Mouse (Mus musculus): Measurements from ENCODE around the gene Slc12a3. TPM values are rescaled to one million over a fixed set of nuclear protein-coding genes. Genes with fewer than 3 reads are reported as not detected.

Gene Slc12a3
- polyA plus RNA-seq, 1 experiment from 2014 or later = 0.08 TPM

DNA sequence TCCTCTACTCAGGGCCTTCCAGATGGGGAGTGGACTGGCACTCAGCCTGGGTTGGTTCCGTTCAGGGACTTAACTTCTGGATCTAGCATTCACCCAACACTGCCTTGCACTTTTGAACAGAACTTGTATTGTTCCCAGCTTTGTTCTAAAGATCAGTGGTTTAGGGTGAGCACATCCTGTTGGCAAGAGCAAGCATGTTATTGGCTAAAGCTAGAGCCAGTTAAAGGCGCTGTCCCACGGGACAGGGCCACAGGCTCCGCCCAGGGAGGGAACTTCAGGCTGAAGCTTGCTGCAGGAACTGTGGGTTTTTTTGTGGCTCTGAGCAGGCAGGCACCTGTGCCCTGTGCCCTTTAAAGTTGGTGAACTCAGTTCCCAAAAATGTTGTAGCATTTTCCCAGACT lies 34.3 kb downstream of the Slc12a3 start:
- peak; percentile 75 for ATAC-seq (ENCODE audit: low read depth)
- H3K4me2 ChIP-seq (ENCODE audit: low read depth, low read length) = no peak overlapping the region
- no peaks in the 10 kb centered on the region for H3K9me3 ChIP-seq (ENCODE audit: control insufficient read depth, low read length)
- H3K36me3 ChIP-seq (ENCODE audit: control insufficient read depth, insufficient read depth, low read length) = no peaks in the 10 kb centered on the region
- H3K9ac ChIP-seq (ENCODE audit: low read length) = no peak overlapping the region
- no peaks in the 10 kb centered on the region for H3K27me3 ChIP-seq (ENCODE audit: control insufficient read depth, insufficient read depth, low read depth, low read length)
- peak overlapping the region; percentile 33 for H3K27ac ChIP-seq (ENCODE audit: low read length)
- 36% methylated on average over 4 of the region's 4 CpGs for WGBS
- H3K4me3 ChIP-seq (ENCODE audit: low read length) = no peak overlapping the region
- H3K4me1 ChIP-seq (replicated peaks; ENCODE audit: control insufficient read depth, insufficient read depth, low read length) = peaks cover 31% of the 10 kb centered on the region

DNA sequence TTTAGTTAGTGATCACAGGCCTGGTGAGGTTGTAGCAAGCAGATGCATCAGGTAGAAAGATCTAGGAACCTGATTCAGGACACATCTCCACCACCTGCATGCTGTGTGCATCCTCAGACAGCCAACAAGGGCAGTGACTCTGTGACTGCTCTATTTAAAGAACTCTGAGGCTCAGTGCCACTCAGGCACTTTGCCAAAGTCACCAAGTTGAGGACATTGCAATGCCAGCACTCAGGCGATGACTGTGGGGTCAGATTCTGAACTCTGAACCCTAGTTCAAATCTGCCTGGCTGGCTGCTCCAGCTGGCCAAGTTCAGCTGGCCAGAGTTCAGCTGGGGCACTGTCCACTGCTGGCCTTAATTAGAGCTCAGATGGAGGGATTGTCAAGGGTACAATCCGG lies 34.9 kb downstream of the Slc12a3 start:
- H3K4me2 ChIP-seq (ENCODE audit: low read depth, low read length) = no peak overlapping the region
- no peak for ATAC-seq (ENCODE audit: low read depth)
- H3K9ac ChIP-seq (ENCODE audit: low read length) = no peak overlapping the region
- H3K4me1 ChIP-seq (replicated peaks; ENCODE audit: control insufficient read depth, insufficient read depth, low read length) = peaks cover 24% of the 10 kb centered on the region
- no peaks in the 10 kb centered on the region for H3K36me3 ChIP-seq (ENCODE audit: control insufficient read depth, insufficient read depth, low read length)
- no peak overlapping the region for H3K4me3 ChIP-seq (ENCODE audit: low read length)
- no peaks in the 10 kb centered on the region for H3K9me3 ChIP-seq (ENCODE audit: control insufficient read depth, low read length)
- no peak overlapping the region; the same call in 1 of the 2 replicates for H3K27ac ChIP-seq (ENCODE audit: low read length)
- H3K27me3 ChIP-seq (ENCODE audit: control insufficient read depth, insufficient read depth, low read depth, low read length) = no peaks in the 10 kb centered on the region
- WGBS = 66% methylated on average over 2 of the region's 2 CpGs

DNA sequence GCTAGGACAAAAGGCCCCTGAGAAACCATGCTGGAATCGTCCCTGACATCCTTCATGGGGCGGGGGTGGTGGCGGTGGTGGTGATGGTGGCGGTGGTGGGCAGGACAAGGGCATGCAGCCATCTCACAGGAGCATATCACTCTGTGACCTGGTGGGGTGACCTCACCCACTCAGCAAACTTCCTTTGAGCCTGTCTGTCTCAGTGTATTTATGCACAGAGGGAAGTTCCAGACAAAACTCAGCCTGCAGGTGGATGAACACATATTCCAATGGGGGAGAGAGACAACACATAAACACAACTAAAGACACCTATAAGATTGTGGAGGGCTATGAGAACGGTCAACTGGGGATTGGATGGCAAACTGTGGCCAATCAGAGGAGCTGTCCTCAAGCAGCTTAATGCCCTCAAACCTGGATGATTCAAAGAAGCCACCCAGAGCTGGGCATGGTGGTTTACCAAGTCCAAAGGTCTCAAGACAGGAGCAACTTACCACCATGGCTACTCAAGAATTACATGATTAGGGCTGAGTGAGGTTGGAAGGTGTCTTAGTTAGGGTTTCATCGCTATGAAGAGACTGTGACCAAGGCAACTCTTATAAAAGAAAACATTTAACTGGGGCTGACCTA lies 35.8 kb downstream of the Slc12a3 start:
- H3K27ac ChIP-seq (ENCODE audit: low read length) = no peak overlapping the region
- ATAC-seq (ENCODE audit: low read depth) = no peak
- WGBS = 77% methylated on average over 6 of the region's 6 CpGs
- H3K9me3 ChIP-seq (ENCODE audit: control insufficient read depth, low read length) = no peaks in the 10 kb centered on the region
- no peak overlapping the region for H3K4me2 ChIP-seq (ENCODE audit: low read depth, low read length)
- no peaks in the 10 kb centered on the region for H3K27me3 ChIP-seq (ENCODE audit: control insufficient read depth, insufficient read depth, low read depth, low read length)
- no peak overlapping the region for H3K4me3 ChIP-seq (ENCODE audit: low read length)
- H3K9ac ChIP-seq (ENCODE audit: low read length) = no peak overlapping the region
- peaks cover 21% of the 10 kb centered on the region for H3K4me1 ChIP-seq (replicated peaks; ENCODE audit: control insufficient read depth, insufficient read depth, low read length)
- no peaks in the 10 kb centered on the region for H3K36me3 ChIP-seq (ENCODE audit: control insufficient read depth, insufficient read depth, low read length)

DNA sequence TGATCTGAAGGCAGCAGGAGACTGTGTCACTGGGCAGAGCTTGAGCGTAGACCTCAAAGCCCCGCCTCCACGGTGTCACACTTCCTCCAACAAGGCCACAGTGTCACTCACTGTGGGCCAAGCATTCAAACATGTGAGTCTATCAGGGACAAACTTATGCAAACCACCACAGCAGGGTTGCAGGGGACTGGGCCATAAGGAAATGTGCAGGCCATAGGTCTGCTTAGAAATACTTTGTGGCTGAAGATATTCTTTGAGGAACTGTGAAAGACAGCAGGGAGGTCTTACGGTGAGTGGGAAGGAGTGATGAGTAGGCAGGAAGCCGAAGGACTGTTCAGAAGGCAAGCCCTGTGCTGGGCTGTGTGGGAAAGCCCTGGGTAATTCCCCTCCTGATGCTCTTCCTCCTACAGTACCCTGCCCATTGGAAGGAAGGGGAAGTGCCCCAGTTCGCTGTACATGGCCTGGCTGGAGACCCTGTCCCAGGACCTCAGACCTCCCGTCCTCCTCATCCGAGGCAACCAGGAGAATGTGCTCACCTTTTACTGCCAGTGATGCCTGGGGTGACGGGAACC lies 36.5 kb downstream of the Slc12a3 start:
- Histone ChIP-seq H3K4me2 (ENCODE audit: low read depth, low read length) (no peak overlapping the region), H3K36me3 (ENCODE audit: control insufficient read depth, insufficient read depth, low read length) (no peaks in the 10 kb centered on the region), H3K4me1 (replicated peaks; ENCODE audit: control insufficient read depth, insufficient read depth, low read length) (peaks cover 21% of the 10 kb centered on the region), H3K27ac (ENCODE audit: low read length) (no peak overlapping the region), H3K9ac (ENCODE audit: low read length) (no peak overlapping the region), H3K9me3 (ENCODE audit: control insufficient read depth, low read length) (no peaks in the 10 kb centered on the region), H3K27me3 (ENCODE audit: control insufficient read depth, insufficient read depth, low read depth, low read length) (no peaks in the 10 kb centered on the region), H3K4me3 (ENCODE audit: low read length) (no peak overlapping the region)
- WGBS = 77% methylated on average over 9 of the region's 9 CpGs
- ATAC-seq (ENCODE audit: low read depth) = no peak

DNA sequence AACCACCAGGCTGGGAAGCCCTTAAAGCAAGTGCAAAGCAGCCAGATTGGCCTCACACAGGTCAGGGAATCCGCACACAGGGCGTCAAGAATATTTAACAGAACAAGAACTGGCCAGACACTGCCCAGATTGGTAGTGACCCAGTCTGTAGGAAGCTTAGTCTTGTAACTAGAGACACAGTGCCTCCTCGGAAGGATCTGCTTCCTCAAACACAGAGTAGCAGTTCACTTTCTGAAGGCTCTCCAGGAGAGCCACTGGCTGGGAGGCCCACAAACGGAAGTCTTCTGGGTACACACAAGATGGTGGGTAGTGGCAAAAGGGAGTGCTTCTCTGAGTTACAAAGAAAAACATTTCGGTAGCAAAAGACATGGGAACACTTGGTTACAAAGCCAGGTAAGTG lies 41.8 kb downstream of the Slc12a3 start:
- no peak overlapping the region for H3K27ac ChIP-seq (ENCODE audit: low read length)
- ATAC-seq (ENCODE audit: low read depth) = no peak
- no peaks in the 10 kb centered on the region for H3K9me3 ChIP-seq (ENCODE audit: control insufficient read depth, low read length)
- H3K36me3 ChIP-seq (ENCODE audit: control insufficient read depth, insufficient read depth, low read length) = no peaks in the 10 kb centered on the region
- H3K4me1 ChIP-seq (replicated peaks; ENCODE audit: control insufficient read depth, insufficient read depth, low read length) = peaks cover 4% of the 10 kb centered on the region
- no peaks in the 10 kb centered on the region; the same call in none of the 2 replicates for H3K27me3 ChIP-seq (ENCODE audit: control insufficient read depth, insufficient read depth, low read depth, low read length)
- no peak overlapping the region for H3K9ac ChIP-seq (ENCODE audit: low read length)
- H3K4me2 ChIP-seq (ENCODE audit: low read depth, low read length) = no peak overlapping the region
- H3K4me3 ChIP-seq (ENCODE audit: low read length) = no peak overlapping the region
- 69% methylated on average over 5 of the region's 5 CpGs for WGBS

DNA sequence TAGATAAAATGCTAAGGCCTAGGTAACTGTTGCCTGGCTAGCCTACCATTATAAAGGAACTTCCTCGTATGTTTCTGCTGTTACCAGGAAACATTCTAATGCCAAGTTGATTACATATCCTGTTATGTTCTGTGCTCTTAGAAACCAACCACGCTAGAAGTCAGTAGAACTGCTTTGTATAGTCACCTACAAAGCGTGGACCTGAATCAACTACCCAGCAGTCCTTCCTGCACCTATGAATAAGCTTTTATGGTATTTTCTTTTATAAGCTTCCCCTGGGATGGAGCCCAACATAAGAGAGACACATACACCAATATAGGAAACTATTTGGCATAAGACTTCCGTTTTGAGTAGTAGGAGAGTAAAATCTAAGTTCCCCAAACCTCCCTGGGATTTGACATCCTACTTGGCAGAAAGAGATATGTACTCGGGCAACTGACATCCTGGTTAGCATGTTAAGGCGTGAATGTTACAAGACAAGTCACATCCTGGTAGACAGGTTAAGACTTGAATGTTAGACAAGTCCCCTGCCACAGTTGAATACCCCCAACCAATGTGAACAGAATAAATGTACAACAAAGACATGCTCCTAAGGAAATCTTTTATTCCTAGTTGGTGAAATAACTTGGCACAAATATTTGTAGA lies 44.1 kb downstream of the Slc12a3 start:
- Histone ChIP-seq H3K9ac (ENCODE audit: low read length) (no peak overlapping the region), H3K4me2 (ENCODE audit: low read depth, low read length) (no peak overlapping the region), H3K36me3 (ENCODE audit: control insufficient read depth, insufficient read depth, low read length) (no peaks in the 10 kb centered on the region), H3K27ac (ENCODE audit: low read length) (no peak overlapping the region), H3K4me1 (replicated peaks; ENCODE audit: control insufficient read depth, insufficient read depth, low read length) (peaks cover 9% of the 10 kb centered on the region), H3K9me3 (ENCODE audit: control insufficient read depth, low read length) (no peaks in the 10 kb centered on the region), H3K4me3 (ENCODE audit: low read length) (no peak overlapping the region), H3K27me3 (ENCODE audit: control insufficient read depth, insufficient read depth, low read depth, low read length) (no peaks in the 10 kb centered on the region; the same call in none of the 2 replicates)
- WGBS = 75% methylated on average over 6 of the region's 6 CpGs
- ATAC-seq (ENCODE audit: low read depth) = no peak

DNA sequence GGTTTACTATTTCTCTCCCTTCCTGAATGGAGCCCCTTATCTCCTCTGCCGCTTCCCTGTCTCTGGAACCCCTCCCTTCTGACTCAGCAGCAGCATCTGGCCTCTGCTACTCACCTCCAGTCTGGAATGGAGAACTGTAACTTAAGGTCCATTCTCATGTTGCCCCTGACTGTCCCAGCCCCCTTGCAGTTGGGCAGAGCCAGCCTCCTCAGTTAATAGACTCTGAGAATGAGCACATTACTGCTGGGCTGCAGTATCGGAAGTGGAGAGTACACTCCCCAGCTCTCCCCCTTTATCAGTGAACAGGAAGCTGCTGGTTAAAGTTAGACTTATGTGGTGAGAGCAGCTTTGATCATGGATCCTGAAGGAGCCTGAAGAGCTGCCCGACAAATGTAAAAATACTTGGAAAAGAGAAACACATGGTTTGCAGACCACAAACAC lies 46.6 kb downstream of the Slc12a3 start:
- no peaks in the 10 kb centered on the region; the same call in none of the 2 replicates for H3K27me3 ChIP-seq (ENCODE audit: control insufficient read depth, insufficient read depth, low read depth, low read length)
- H3K4me2 ChIP-seq (ENCODE audit: low read depth, low read length) = no peak overlapping the region
- peaks cover 9% of the 10 kb centered on the region for H3K4me1 ChIP-seq (replicated peaks; ENCODE audit: control insufficient read depth, insufficient read depth, low read length)
- no peaks in the 10 kb centered on the region for H3K9me3 ChIP-seq (ENCODE audit: control insufficient read depth, low read length)
- H3K9ac ChIP-seq (ENCODE audit: low read length) = no peak overlapping the region
- no peak overlapping the region for H3K27ac ChIP-seq (ENCODE audit: low read length)
- peak; percentile 24; the same call in 1 of the 2 replicates for ATAC-seq (ENCODE audit: low read depth)
- no peak overlapping the region for H3K4me3 ChIP-seq (ENCODE audit: low read length)
- 6% methylated on average over 3 of the region's 3 CpGs for WGBS
- no peaks in the 10 kb centered on the region for H3K36me3 ChIP-seq (ENCODE audit: control insufficient read depth, insufficient read depth, low read length)

DNA sequence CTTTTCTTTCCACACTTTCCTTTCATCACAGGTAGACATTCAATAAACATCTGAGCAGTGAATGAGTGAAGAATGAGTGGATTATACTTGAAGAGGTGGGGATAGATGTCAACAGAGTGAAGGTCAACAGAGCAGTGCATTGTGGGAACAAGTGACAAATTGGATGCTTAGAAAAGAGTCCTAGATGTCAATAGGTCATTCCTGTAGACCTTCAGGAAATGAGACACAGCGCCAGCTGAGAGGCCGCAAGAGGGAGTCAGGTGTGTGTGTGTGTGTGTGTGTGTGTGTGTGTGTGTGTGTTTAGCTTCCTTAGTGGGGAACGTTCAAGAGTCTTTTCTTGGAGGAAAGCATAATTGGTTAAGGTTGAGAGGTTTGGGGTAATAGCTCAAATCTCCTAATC lies 47.2 kb downstream of the Slc12a3 start:
- 60% methylated on average over 3 of the region's 3 CpGs for whole genome bisulfite sequencing
- Histone ChIP-seq H3K9ac (ENCODE audit: low read length) (no peak overlapping the region), H3K4me2 (ENCODE audit: low read depth, low read length) (no peak overlapping the region), H3K4me3 (ENCODE audit: low read length) (no peak overlapping the region), H3K27ac (ENCODE audit: low read length) (no peak overlapping the region), H3K36me3 (ENCODE audit: control insufficient read depth, insufficient read depth, low read length) (no peaks in the 10 kb centered on the region), H3K27me3 (ENCODE audit: control insufficient read depth, insufficient read depth, low read depth, low read length) (no peaks in the 10 kb centered on the region; the same call in none of the 2 replicates), H3K4me1 (replicated peaks; ENCODE audit: control insufficient read depth, insufficient read depth, low read length) (peaks cover 9% of the 10 kb centered on the region), H3K9me3 (ENCODE audit: control insufficient read depth, low read length) (no peaks in the 10 kb centered on the region)
- ATAC-seq (ENCODE audit: low read depth) = no peak

DNA sequence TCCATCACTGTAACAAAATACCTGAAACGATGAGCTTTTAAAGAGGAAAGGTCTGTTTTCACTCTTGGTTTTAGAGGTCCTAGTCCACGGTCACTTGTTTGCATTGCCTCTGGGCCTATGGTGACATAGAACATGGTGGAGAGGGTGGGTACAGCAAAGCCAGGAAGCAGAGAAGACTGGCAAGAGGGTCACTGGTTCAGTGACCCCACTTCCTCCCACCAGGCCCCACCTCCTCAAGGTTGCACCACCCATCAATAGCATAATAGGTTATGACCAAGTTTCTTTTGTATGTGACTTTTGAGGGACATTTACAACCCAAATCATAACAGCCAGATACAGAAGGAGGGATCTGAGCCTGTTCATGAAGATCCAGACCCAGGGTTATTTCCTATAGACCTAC lies 47.6 kb downstream of the Slc12a3 start:
- H3K9ac ChIP-seq (ENCODE audit: low read length) = no peak overlapping the region
- ATAC-seq (ENCODE audit: low read depth) = no peak
- H3K4me3 ChIP-seq (ENCODE audit: low read length) = no peak overlapping the region
- 93% methylated on average over 2 of the region's 2 CpGs for WGBS
- no peaks in the 10 kb centered on the region for H3K36me3 ChIP-seq (ENCODE audit: control insufficient read depth, insufficient read depth, low read length)
- H3K9me3 ChIP-seq (ENCODE audit: control insufficient read depth, low read length) = no peaks in the 10 kb centered on the region
- peaks cover 9% of the 10 kb centered on the region for H3K4me1 ChIP-seq (replicated peaks; ENCODE audit: control insufficient read depth, insufficient read depth, low read length)
- H3K27ac ChIP-seq (ENCODE audit: low read length) = no peak overlapping the region
- H3K27me3 ChIP-seq (ENCODE audit: control insufficient read depth, insufficient read depth, low read depth, low read length) = no peaks in the 10 kb centered on the region; the same call in 1 of the 2 replicates
- no peak overlapping the region for H3K4me2 ChIP-seq (ENCODE audit: low read depth, low read length)

All from lung, embryonic 16.5 days (tissue).